Comparison of ENCODE assay signal across 23 mouse cellular contexts in the genomic region with DNA sequence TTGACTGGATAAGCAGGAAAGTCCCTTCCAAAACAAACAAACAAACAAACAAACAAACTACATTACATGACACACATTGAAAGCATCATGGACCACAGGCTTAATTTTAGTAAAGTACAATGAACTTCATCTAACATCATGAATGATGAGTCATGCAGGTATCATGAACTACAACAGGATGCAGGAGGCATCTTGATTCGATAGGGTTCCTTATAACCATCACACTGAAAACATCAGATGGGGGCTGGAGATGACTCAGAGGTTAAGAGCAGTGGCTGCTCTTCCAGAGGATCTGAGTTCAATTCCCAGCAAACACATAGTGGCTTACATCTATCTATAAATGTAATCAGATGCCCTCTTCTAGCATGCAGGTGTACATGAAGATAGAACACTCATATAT. TPM values are rescaled to one million over a fixed set of nuclear protein-coding genes. Genes with fewer than 3 reads are reported as not detected.
A peak's percentile ranks its signal among the peaks of the same experiment; 100 is the strongest.
DNase-seq lines count a peak whose midpoint lies in the region; TF ChIP-seq lines count a peak whose summit lies in the region.
"Had no signal": no experiment of that assay in that cellular context is flagged by ENCODE, and none has a peak within 500 bp of the region (broad histone marks: within the 10 kb centered on the region; RNA-seq: fewer than 3 reads in every experiment).

No protein-coding gene starts in this region.

- no peak overlapping the region for H3K27ac ChIP-seq in layer of hippocampus, adult 2 months
- H3K27ac ChIP-seq in limb, embryonic 10.5 days: no peak overlapping the region
- H3K27ac ChIP-seq in midbrain, embryonic 10.5 days (replicated peaks): no peak overlapping the region
- H3K27ac ChIP-seq: embryonic facial prominence, embryonic 10.5 days; embryonic facial prominence, embryonic 12.5 days; forebrain, embryonic 13.5 days; forebrain, embryonic 15.5 days had no signal

- H3K36me3 ChIP-seq in limb, embryonic 10.5 days: no peaks in the 10 kb centered on the region
- no peaks in the 10 kb centered on the region for H3K36me3 ChIP-seq in midbrain, embryonic 10.5 days
- H3K36me3 ChIP-seq: embryonic facial prominence, embryonic 10.5 days; embryonic facial prominence, embryonic 12.5 days; forebrain, embryonic 15.5 days had no signal

- no peak for TF ChIP-seq CTCF in layer of hippocampus, adult 2 months (conservative IDR thresholded peaks at IDR 0.05)

- no peaks in the 10 kb centered on the region for H3K9me3 ChIP-seq in limb, embryonic 10.5 days (replicated peaks)
- H3K9me3 ChIP-seq in midbrain, embryonic 10.5 days (replicated peaks): no peaks in the 10 kb centered on the region
- H3K9me3 ChIP-seq: embryonic facial prominence, embryonic 10.5 days; embryonic facial prominence, embryonic 12.5 days; forebrain, embryonic 13.5 days; forebrain, embryonic 15.5 days; G1E had no signal

- 86% methylated on average over 1 of the region's 1 CpGs for WGBS in limb, embryonic 10.5 days
- WGBS in midbrain, embryonic 10.5 days: 81% methylated on average over 1 of the region's 1 CpGs

- intact Hi-C loops in left cerebral cortex, postnatal 36 days (cut with DNase I): no loop called here

- H3K27me3 ChIP-seq in limb, embryonic 10.5 days (ENCODE audit: low read depth, poor library complexity, severe bottlenecking): no peaks in the 10 kb centered on the region
- H3K27me3 ChIP-seq in midbrain, embryonic 10.5 days (ENCODE audit: low read depth, poor library complexity, severe bottlenecking): no peaks in the 10 kb centered on the region
- H3K27me3 ChIP-seq: CH12.LX; embryonic facial prominence, embryonic 12.5 days; forebrain, embryonic 13.5 days; forebrain, embryonic 15.5 days; Patski had no signal

- H3K4me1 ChIP-seq in limb, embryonic 10.5 days: no peaks in the 10 kb centered on the region
- H3K4me1 ChIP-seq in midbrain, embryonic 10.5 days: no peaks in the 10 kb centered on the region
- H3K4me1 ChIP-seq: embryonic facial prominence, embryonic 10.5 days; embryonic facial prominence, embryonic 12.5 days; forebrain, embryonic 13.5 days; forebrain, embryonic 15.5 days had no signal

- peak; percentile 60 for DNase-seq in 416B (ENCODE audit: low read depth)
- DNase-seq in CD4-positive, CD25-positive, alpha-beta regulatory T cell, adult 2 months (ENCODE audit: low read depth, low spot score): peak; percentile 35
- peak; percentile 12 for DNase-seq in T-cell, adult 2 months (ENCODE audit: low spot score)
- DNase-seq in induced T-regulatory cell, adult 2 months (ENCODE audit: low read depth): peak; percentile 46
- no peak for DNase-seq in layer of hippocampus, adult 2 months (ENCODE audit: low spot score in 2 of 2)
- no peak for DNase-seq in left cerebral cortex, postnatal 36 days (ENCODE audit: low spot score in 2 of 2)
- DNase-seq in limb, embryonic 10.5 days (ENCODE audit: low spot score): no peak
- no peak for DNase-seq in midbrain, embryonic 10.5 days (ENCODE audit: low spot score)
- DNase-seq: adrenal gland, postnatal 10 days; adrenal gland, postnatal 25 days; cerebellum, adult 11 months; cerebellum, adult 18-20 months; cerebellum, adult 8-10 months; cerebellum, adult 9-11 months; cerebellum, postnatal 25 days; forebrain, postnatal 0 days had no signal

- H3K4me3 ChIP-seq in layer of hippocampus, adult 2 months: no peak overlapping the region
- H3K4me3 ChIP-seq in limb, embryonic 10.5 days: no peak overlapping the region
- no peak overlapping the region for H3K4me3 ChIP-seq in midbrain, embryonic 10.5 days
- H3K4me3 ChIP-seq: embryonic facial prominence, embryonic 10.5 days; embryonic facial prominence, embryonic 12.5 days; forebrain, embryonic 13.5 days; forebrain, embryonic 15.5 days had no signal

RNA-seq across cellular contexts. Expression of gene Pdpk1, which starts 23.1 kb away (rescaled TPM):
- total RNA-seq in layer of hippocampus, adult 2 months (2021): 100 to 1,000 TPM in 1 of 2 experiments, 10 to 100 TPM in 1; 97.3 to 109 TPM
- 100 to 1,000 TPM; 107 to 110 TPM for total RNA-seq in left cerebral cortex, postnatal 36 days (2021)
- polyA plus RNA-seq in limb, embryonic 10.5 days (2016; fragmentation: Nextera tagmentation; extraction: Ambion mirVana): 29.7 and 32.1 TPM in 2 replicates
- polyA plus RNA-seq in midbrain, embryonic 10.5 days (2016; fragmentation: Nextera tagmentation; extraction: Ambion mirVana): 31.5 and 37.9 TPM in 2 replicates

RNA-seq across cellular contexts. Expression of gene Amdhd2, which starts 36.0 kb away (rescaled TPM):
- total RNA-seq in layer of hippocampus, adult 2 months (2021): 10 to 100 TPM; 43.1 to 45.3 TPM
- total RNA-seq in left cerebral cortex, postnatal 36 days (2021): 10 to 100 TPM; 29.1 to 29.5 TPM
- 49.1 and 49.5 TPM in 2 replicates for polyA plus RNA-seq in limb, embryonic 10.5 days (2016; fragmentation: Nextera tagmentation; extraction: Ambion mirVana)
- 42.4 and 44.8 TPM in 2 replicates for polyA plus RNA-seq in midbrain, embryonic 10.5 days (2016; fragmentation: Nextera tagmentation; extraction: Ambion mirVana)

RNA-seq across cellular contexts. Expression of gene Atp6v0c, which starts 41.9 kb away (rescaled TPM):
- total RNA-seq in layer of hippocampus, adult 2 months (2021): 1,000 to 10,000 TPM; 1,075 to 1,153 TPM
- total RNA-seq in left cerebral cortex, postnatal 36 days (2021): 1,000 to 10,000 TPM; 1,241 to 1,448 TPM
- polyA plus RNA-seq in limb, embryonic 10.5 days (2016; fragmentation: Nextera tagmentation; extraction: Ambion mirVana): 414 and 422 TPM in 2 replicates
- polyA plus RNA-seq in midbrain, embryonic 10.5 days (2016; fragmentation: Nextera tagmentation; extraction: Ambion mirVana): 467 and 491 TPM in 2 replicates

RNA-seq across cellular contexts. Expression of gene Kctd5, which starts 54.3 kb away (rescaled TPM):
- total RNA-seq in layer of hippocampus, adult 2 months (2021): 10 to 100 TPM; 26.6 to 28.8 TPM
- total RNA-seq in left cerebral cortex, postnatal 36 days (2021): 10 to 100 TPM; 23.6 to 24.8 TPM
- 106 and 113 TPM in 2 replicates for polyA plus RNA-seq in limb, embryonic 10.5 days (2016; fragmentation: Nextera tagmentation; extraction: Ambion mirVana)
- polyA plus RNA-seq in midbrain, embryonic 10.5 days (2016; fragmentation: Nextera tagmentation; extraction: Ambion mirVana): 91.1 and 91.5 TPM in 2 replicates

Comparison
In these comparisons a context has a peak if more than half of its experiments do, and no peak if none do; other contexts are left out.
1. DNase-seq: peak in 416B (single experiment), CD4-positive, CD25-positive, alpha-beta regulatory T cell, adult 2 months (single experiment), T-cell, adult 2 months (single experiment) and induced T-regulatory cell, adult 2 months (single experiment); none in layer of hippocampus, adult 2 months (0 of 2), left cerebral cortex, postnatal 36 days (0 of 2), limb, embryonic 10.5 days (single experiment) and midbrain, embryonic 10.5 days (single experiment).